Mouse (Mus musculus) urinary bladder, postnatal 4 days (tissue): ENCODE results near the gene Ccdc14.
"Not testable (repeated sequence)": the region's sequence is repeated elsewhere in the genome, so short reads cannot be mapped to it uniquely, and the experiment has no call there.

ENCODE experiments used
- DNase-seq, 2 experiments: peaks; one replicate each; pipeline ENCODE4 v3.0.0; 2021 to 2022; ENCODE audit warnings: low spot score in 2 of 2

The Ccdc14 gene

GRCm38 (mm10) chr16:34690334-34691144, at the start of gene Ccdc14:
Gene Ccdc14, plus strand, starts transcription at chr16:34690616.
- peak; percentile 83 to 89 for DNase-seq

DNA sequence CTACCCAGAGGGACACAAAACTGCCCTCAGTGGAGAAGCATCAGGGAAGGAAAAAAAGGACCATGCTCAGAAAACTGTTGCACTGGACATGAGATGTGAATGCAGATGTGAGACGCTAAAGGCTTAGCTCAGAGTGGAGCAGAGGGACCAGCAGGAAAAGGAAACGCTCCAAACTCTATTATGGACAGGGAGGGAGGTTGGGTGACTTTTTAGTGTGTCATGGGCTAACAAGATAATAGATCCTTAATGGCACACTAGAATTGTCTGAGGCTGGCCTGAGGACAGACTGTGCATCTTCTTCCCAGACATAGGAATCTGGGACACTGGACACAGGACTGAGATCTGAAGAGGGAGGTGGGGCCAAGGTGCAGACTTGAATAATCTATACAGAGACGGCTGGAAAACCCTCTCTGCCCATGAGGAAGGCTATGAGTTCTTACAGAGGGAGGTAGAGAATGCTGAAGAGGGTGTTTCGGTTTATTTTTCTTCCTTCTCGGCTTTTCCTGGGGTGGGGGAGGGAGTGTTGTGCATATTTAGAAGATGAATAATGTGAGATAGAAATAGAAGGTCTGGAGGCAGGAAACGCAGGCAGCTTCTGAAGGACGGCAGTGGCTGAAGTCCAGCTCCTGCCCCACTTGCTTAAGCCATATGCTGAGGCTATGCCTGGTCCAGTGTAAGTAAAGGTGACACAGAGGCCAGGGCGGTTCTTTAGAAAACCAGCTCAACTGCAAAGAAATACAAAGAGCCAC, 46.7 kb upstream of the Ccdc14 start:
- DNase-seq: no peak

- no peak for DNase-seq
Measured at GRCm38 (mm10) chr16:34649621-34650020, 40.8 kb upstream of the Ccdc14 start, which contains the start of gene Ropn1. Gene Ropn1, plus strand, starts transcription at chr16:34649921.

DNA sequence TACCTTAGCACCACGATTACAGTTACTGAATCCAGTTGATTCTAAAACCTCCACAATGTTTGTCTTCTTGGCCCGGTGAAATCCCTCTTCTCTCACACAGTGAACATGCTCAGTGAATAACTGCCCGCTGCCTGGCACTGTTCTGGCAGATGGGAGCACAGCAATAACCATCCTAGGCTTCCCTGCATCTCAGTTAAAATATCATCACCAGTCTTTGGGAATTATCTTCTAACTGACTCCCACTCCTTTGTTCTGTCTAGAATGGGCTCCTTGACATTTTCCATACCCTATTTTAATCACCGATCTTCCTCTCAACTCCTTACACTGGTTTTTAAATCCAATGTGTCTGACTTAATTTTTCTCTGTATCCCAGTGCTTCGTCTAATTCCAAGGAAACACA, 37.4 kb upstream of the Ccdc14 start:
- no peak for DNase-seq

- not testable (repeated sequence) for DNase-seq
Measured at GRCm38 (mm10) chr16:34657566-34657965, 32.9 kb upstream of the Ccdc14 start.

GRCm38 (mm10) chr16:34657983-34658382, 32.4 kb upstream of the Ccdc14 start:
- DNase-seq: no peak

DNA sequence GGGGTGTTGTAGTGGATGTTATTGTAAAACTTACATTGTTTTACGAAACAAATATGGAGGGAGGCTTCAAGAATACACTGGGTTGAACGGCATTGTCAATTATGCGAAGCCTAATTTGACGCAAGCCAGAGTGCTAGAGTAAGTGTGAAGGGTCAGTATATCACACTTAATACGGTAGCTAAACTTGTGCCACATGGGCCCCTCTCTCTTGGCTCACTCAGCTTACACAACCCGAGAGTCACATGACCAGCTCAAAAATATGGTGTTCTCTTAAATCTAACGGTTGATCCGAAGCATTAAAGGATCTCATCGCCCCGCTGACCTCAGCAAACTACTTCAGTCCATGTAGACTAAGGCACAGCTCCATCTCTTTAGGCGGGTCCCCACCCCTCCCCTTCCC, 32.0 kb upstream of the Ccdc14 start:
- DNase-seq: no peak

DNA sequence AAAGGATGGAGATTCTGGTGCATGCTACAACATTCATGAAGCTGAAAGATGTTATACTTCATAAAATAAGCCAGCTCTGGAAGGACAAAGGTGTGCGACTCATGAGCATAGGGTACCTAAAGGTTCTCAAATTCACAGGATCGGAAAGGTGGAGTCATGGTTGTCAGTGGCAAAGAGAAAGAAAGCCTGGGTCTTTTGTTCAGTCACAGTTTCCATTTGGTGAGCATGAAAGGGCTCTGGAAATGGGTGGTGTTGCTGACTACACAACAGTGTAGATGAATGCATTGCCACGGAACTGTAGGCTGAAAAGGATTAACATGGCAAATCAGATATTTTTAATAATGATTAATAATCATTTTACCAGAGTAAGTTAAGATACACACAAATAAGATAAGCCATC, 25.9 kb upstream of the Ccdc14 start:
- no peak for DNase-seq

DNA sequence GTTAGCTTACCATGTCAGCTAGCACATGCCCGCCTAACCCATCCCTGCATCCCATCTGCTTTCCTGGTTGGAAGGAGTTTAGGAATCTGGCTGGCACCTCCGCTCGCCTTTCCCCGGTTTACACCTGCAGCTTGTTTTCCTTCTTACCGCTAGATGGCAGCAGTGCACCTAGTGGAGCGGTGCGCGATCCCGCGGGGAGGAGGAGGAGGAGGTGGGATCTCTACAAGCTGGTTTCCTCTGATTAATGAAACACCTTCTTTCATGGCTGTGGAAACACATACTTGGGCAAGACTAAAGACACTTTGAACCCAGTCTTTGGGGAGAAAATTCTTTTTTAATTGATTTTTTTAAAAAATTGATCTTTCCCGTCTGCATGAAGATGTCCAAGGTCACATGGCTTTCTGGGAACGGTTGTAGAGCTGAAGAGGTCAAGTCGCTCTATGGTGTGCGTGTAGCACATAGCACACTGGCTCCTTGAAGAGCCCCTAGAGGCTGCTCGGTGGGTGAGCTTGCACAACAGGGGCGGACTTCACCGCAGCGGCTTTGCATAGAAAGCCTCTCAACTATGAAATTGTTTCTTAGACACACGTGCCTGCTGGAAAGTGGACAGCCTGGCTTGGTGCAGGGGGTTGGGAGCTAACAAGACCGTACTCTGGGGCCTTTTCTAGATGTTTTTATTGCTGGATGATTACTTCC, 23.2 kb upstream of the Ccdc14 start:
- DNase-seq: peak; percentile 45 to 74

GRCm38 (mm10) chr16:34668341-34668740, 22.1 kb upstream of the Ccdc14 start:
- no peak for DNase-seq

DNA sequence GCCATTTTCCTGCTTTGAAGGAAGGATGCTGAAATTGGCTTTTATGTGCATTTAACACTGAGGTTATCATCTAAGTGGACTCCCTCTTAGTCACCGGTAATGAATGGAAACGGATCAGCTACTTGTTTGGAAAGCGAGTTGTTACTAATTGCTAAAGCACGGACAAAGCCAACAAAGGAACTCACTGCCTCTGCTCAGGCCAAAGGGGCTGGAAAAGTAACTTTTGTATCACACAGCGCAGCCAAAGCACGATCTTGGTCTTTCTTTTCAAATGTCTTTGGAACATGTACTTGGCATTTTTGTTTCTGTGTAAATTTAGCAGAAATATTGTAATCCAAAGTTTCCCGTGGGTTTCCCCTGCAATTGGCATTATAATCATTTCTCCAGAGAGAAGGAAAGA, 18.4 kb upstream of the Ccdc14 start:
- DNase-seq: no peak

DNA sequence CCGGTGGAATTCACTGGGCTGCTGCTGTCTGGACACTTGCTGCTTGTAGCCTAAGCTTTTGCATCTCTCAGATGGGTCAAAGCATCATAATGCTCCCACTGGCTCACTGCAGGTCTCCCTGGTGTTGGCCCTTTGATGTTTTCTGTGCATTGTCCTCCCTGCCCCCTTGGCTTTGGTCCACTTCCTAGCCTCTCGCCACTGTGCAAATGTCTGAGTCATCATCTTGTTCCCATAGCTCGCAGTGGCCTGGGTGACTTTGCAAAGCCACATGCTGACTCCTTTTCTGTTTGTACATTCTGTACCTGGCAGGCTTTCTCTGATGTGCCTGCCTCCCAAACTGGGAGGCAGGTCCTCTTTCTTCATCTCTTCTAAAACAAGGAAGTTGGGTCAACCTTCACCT, 17.6 kb upstream of the Ccdc14 start:
- no peak for DNase-seq

- DNase-seq: no peak
Measured at GRCm38 (mm10) chr16:34674365-34674764, 16.1 kb upstream of the Ccdc14 start.

GRCm38 (mm10) chr16:34681823-34682222, 8.6 kb upstream of the Ccdc14 start:
- DNase-seq: no peak

- DNase-seq: no peak
Measured at GRCm38 (mm10) chr16:34689879-34690278, 537 bp upstream of the Ccdc14 start.

DNA sequence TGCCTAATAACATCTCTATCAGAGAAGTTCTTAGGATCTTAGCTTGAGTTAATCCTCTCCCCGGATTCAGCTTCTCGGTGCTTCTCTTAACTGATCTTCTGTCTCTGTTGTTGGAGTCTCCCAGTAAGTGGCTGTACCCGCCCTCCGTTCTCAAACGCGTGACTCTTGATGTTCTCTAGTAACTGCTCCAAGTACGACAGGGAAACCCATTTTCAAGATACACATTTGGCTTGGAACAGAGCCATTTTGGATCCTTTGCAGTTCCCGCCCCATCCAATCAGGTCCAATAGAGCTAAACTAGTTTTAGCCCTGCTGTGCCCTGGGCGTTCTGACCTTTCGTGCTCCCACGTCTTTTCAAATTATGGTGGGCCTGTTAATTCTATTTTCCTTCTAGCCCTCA, 740 bp downstream of the Ccdc14 start:
- no peak for DNase-seq

- DNase-seq: no peak
Measured at GRCm38 (mm10) chr16:34694477-34694876, 4.1 kb downstream of the Ccdc14 start.

DNA sequence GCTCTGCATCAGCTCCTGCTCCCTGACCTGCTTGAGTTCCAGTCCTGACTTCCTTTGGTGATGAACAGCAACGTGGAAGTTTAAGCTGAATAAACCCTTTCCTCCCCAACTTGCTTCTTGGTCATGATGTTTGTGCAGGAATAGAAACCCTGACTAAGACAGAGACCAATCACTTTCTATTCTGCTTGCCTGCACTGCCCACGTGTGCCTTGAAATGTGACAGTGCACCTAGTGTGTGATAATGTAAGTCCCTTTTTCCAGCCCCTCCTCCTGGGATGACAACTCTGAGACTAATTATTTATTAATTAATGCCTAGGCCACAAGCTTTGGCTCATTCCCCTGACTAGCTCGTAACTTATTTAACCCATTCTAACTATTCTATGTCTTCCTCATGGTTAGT, 8.3 kb downstream of the Ccdc14 start:
- not testable (repeated sequence) for DNase-seq

- peak; percentile 53 to 69 for DNase-seq
Measured at GRCm38 (mm10) chr16:34700165-34700827, 9.9 kb downstream of the Ccdc14 start.

DNA sequence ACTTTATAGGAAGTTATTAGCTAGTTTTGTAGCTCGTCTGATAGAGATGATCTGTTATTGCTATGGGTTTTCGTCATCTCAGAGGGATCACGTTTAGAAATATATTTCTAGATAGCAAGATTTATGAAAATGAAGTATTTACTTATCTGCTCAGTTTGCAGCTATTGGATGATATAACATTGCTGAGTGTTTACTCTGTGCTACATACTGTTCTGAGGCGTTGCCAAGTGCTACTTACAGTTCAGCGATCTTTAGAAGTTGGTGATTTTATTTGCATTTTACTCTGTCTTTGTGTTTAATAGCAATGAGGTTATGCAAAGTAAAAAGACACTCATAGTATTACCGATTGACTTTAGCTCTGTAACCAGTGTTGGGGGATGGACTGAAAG, 10.4 kb downstream of the Ccdc14 start:
- no peak for DNase-seq

DNA sequence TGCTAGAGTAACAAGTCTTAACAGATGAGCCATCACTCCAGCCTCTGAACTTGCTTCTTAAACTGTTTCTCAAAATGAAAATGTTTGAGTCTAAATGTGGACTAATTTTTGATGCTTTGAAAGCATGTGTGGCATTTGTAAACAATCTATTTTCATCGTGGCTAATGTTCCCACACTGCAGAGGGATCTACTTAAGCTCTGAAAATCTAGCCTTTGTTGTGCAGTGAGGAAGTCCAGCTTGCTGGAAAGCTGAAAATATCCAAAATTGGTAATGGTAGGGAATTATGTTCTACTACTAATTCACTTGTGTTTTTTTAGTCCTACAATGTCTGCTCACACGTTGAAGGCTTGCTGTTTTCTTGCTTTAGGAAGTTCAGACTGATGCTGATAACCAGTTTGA, 15.6 kb downstream of the Ccdc14 start:
- no peak for DNase-seq

- peak in 1 of 2 experiments; percentile 26 for DNase-seq
Measured at GRCm38 (mm10) chr16:34706487-34706946, 16.1 kb downstream of the Ccdc14 start.
